Mouse (Mus musculus) heart, postnatal 10 days (tissue): ENCODE data around the gene Vmn2r33. TPM values are rescaled to one million over a fixed set of nuclear protein-coding genes. Genes with fewer than 3 reads are reported as not detected.
"Not testable (repeated sequence)": the region's sequence is repeated elsewhere in the genome, so short reads cannot be mapped to it uniquely, and the experiment has no call there.

Experiments used
- DNase-seq, 2 experiments: peaks; one replicate each; pipeline ENCODE4 v3.0.0; 2021
- intact Hi-C: fragments of 180-260 bp; cut with DNase I; formaldehyde crosslinking; loops from one replicate; pipeline ENCODE4 v1.15.1; 2025
- total RNA-seq, 2 experiments: library from RNA; stranded (reverse); gene quantifications; 2 replicates each; pipeline ENCODE4 v1.2.3; 2021

Gene Vmn2r33
- total RNA-seq = not detected

GRCm38 (mm10) chr7:7566686-7567085 lies at the start of gene Vmn2r33:
Vmn2r33 (minus strand) TSS chr7:7566786.
- DNase-seq, intact Hi-C loops: not testable (repeated sequence)

Other genes starting within 250 kb of the Vmn2r33 start
- gene Vmn2r30, start 229.2 kb downstream of the Vmn2r33 start, total RNA-seq = not detected
- gene Gm45783, start 192.2 kb downstream of the Vmn2r33 start, total RNA-seq = not detected
- not detected for gene Vmn2r31, start 167.1 kb downstream of the Vmn2r33 start, total RNA-seq
- not detected for gene Vmn2r32, start 86.8 kb downstream of the Vmn2r33 start, total RNA-seq
- not detected for gene Vmn2r34, start 122.7 kb upstream of the Vmn2r33 start, total RNA-seq